Mouse (Mus musculus): ENCODE data around the gene Cxcr2. TPM values are rescaled to one million over a fixed set of nuclear protein-coding genes. Genes with fewer than 3 reads are reported as not detected.
A peak's percentile ranks its signal among the peaks of the same experiment; 100 is the strongest.

The Cxcr2 gene
- total RNA-seq (2014; rRNA removed) (0.52 TPM in 1 of 2 replicates, not detected in the other), polyA plus RNA-seq (2015; fragmentation: Nextera tagmentation; extraction: Ambion mirVana) (0.05 and 0.18 TPM in 2 replicates)

GRCm38 (mm10) chr1:74153461-74154184 is at the start of gene Cxcr2:
Gene Cxcr2, plus strand, starts transcription at chr1:74153989.
- no peak for TF ChIP-seq CTCF (IDR thresholded peaks at IDR 0.05; ENCODE audit: low read depth)
- H3K9ac ChIP-seq (replicated peaks; ENCODE audit: low read length) = no peak within 1 kb of the TSS
- H3K4me3 ChIP-seq (ENCODE audit: low read length) = no peak within 1 kb of the TSS
- no peaks in the 10 kb centered on the region for H3K36me3 ChIP-seq (ENCODE audit: insufficient read depth, low read length)
- H3K4me2 ChIP-seq (ENCODE audit: low read depth, low read length) = no peak within 1 kb of the TSS
- no peak within 1 kb of the TSS for H3K27ac ChIP-seq
- no peak for DNase-seq (ENCODE audit: low spot score)
- H3K4me1 ChIP-seq (ENCODE audit: insufficient read depth, low read length) = no peaks in the 10 kb centered on the region
- WGBS = 77% methylated on average over 8 of the region's 8 CpGs
- ATAC-seq = no peak
- H3K27me3 ChIP-seq (ENCODE audit: insufficient read depth, low read length) = no peaks in the 10 kb centered on the region
- H3K9me3 ChIP-seq (ENCODE audit: low read length) = no peaks in the 10 kb centered on the region

- H3K4me2 ChIP-seq (ENCODE audit: low read depth, low read length) = no peak overlapping the region
- TF ChIP-seq CTCF (IDR thresholded peaks at IDR 0.05; ENCODE audit: low read depth) = no peak
- whole genome bisulfite sequencing = 49% methylated on average over 4 of the region's 4 CpGs
- ATAC-seq (no peak), DNase-seq (ENCODE audit: low spot score) (peak; percentile 23)
- H3K36me3 ChIP-seq (ENCODE audit: insufficient read depth, low read length) = no peaks in the 10 kb centered on the region
- H3K27ac ChIP-seq = no peak overlapping the region
- H3K27me3 ChIP-seq (ENCODE audit: insufficient read depth, low read length) = no peaks in the 10 kb centered on the region
- no peak overlapping the region for H3K4me3 ChIP-seq (ENCODE audit: low read length)
- no peak overlapping the region for H3K9ac ChIP-seq (replicated peaks; ENCODE audit: low read length)
- H3K9me3 ChIP-seq (ENCODE audit: low read length) = no peaks in the 10 kb centered on the region
- no peaks in the 10 kb centered on the region for H3K4me1 ChIP-seq (ENCODE audit: insufficient read depth, low read length)
These were observed 48.1 kb upstream of the Cxcr2 start for GRCm38 (mm10) chr1:74105660-74106059.

GRCm38 (mm10) chr1:74106214-74106613 is 47.6 kb upstream of the Cxcr2 start:
- Histone ChIP-seq H3K4me1 (ENCODE audit: insufficient read depth, low read length) (no peaks in the 10 kb centered on the region), H3K27ac (no peak overlapping the region), H3K36me3 (ENCODE audit: insufficient read depth, low read length) (no peaks in the 10 kb centered on the region), H3K4me2 (ENCODE audit: low read depth, low read length) (no peak overlapping the region), H3K27me3 (ENCODE audit: insufficient read depth, low read length) (no peaks in the 10 kb centered on the region), H3K4me3 (ENCODE audit: low read length) (no peak overlapping the region), H3K9ac (replicated peaks; ENCODE audit: low read length) (no peak overlapping the region), H3K9me3 (ENCODE audit: low read length) (no peaks in the 10 kb centered on the region)
- TF ChIP-seq CTCF (IDR thresholded peaks at IDR 0.05; ENCODE audit: low read depth) = no peak
- DNase-seq (ENCODE audit: low spot score) (no peak), ATAC-seq (no peak)
- 70% methylated on average over 6 of the region's 6 CpGs for WGBS

GRCm38 (mm10) chr1:74107931-74108618 is 45.7 kb upstream of the Cxcr2 start:
- no peak overlapping the region for H3K27ac ChIP-seq
- peaks cover 7% of the 10 kb centered on the region for H3K4me1 ChIP-seq (ENCODE audit: insufficient read depth, low read length)
- no peak for DNase-seq (ENCODE audit: low spot score)
- 63% methylated on average over 5 of the region's 5 CpGs for WGBS
- H3K4me2 ChIP-seq (ENCODE audit: low read depth, low read length) = no peak overlapping the region
- no peak for TF ChIP-seq CTCF (IDR thresholded peaks at IDR 0.05; ENCODE audit: low read depth)
- ATAC-seq = no peak
- no peaks in the 10 kb centered on the region for H3K9me3 ChIP-seq (ENCODE audit: low read length)
- H3K9ac ChIP-seq (replicated peaks; ENCODE audit: low read length) = no peak overlapping the region
- H3K36me3 ChIP-seq (ENCODE audit: insufficient read depth, low read length) = no peaks in the 10 kb centered on the region
- no peak overlapping the region for H3K4me3 ChIP-seq (ENCODE audit: low read length)
- H3K27me3 ChIP-seq (ENCODE audit: insufficient read depth, low read length) = no peaks in the 10 kb centered on the region

- Histone ChIP-seq H3K4me3 (ENCODE audit: low read length) (no peak overlapping the region), H3K36me3 (ENCODE audit: insufficient read depth, low read length) (no peaks in the 10 kb centered on the region), H3K27me3 (ENCODE audit: insufficient read depth, low read length) (no peaks in the 10 kb centered on the region), H3K9me3 (ENCODE audit: low read length) (no peaks in the 10 kb centered on the region), H3K4me2 (ENCODE audit: low read depth, low read length) (no peak overlapping the region), H3K27ac (no peak overlapping the region), H3K9ac (replicated peaks; ENCODE audit: low read length) (no peak overlapping the region), H3K4me1 (ENCODE audit: insufficient read depth, low read length) (peaks cover 8% of the 10 kb centered on the region)
- ATAC-seq (no peak), DNase-seq (ENCODE audit: low spot score) (no peak)
- WGBS = 62% methylated on average over 2 of the region's 2 CpGs
- no peak for TF ChIP-seq CTCF (IDR thresholded peaks at IDR 0.05; ENCODE audit: low read depth)
These were observed 44.1 kb upstream of the Cxcr2 start for GRCm38 (mm10) chr1:74109670-74110069.

- Histone ChIP-seq H3K4me2 (ENCODE audit: low read depth, low read length) (no peak overlapping the region), H3K36me3 (ENCODE audit: insufficient read depth, low read length) (no peaks in the 10 kb centered on the region), H3K9me3 (ENCODE audit: low read length) (no peaks in the 10 kb centered on the region), H3K9ac (replicated peaks; ENCODE audit: low read length) (no peak overlapping the region), H3K27ac (peak overlapping the region; percentile 62; the same call in 1 of the 2 replicates), H3K27me3 (ENCODE audit: insufficient read depth, low read length) (no peaks in the 10 kb centered on the region), H3K4me1 (ENCODE audit: insufficient read depth, low read length) (peaks cover 8% of the 10 kb centered on the region), H3K4me3 (ENCODE audit: low read length) (no peak overlapping the region)
- DNase-seq (ENCODE audit: low spot score) (peak; percentile 78), ATAC-seq (peak; percentile 87)
- 10% methylated on average over 8 of the region's 8 CpGs for WGBS
- TF ChIP-seq CTCF (IDR thresholded peaks at IDR 0.05; ENCODE audit: low read depth) = no peak
These were observed 42.7 kb upstream of the Cxcr2 start for GRCm38 (mm10) chr1:74110932-74111695.
